Mouse (Mus musculus) forebrain, embryonic 14.5 days (tissue): ENCODE results near the gene Hspb11. TPM values are rescaled to one million over a fixed set of nuclear protein-coding genes. Genes with fewer than 3 reads are reported as not detected.
A peak's percentile ranks its signal among the peaks of the same experiment; 100 is the strongest.

Experiments
- ATAC-seq: fragments of 200-750 bp; cut with Nextera tagmentation; 2 replicates; pipeline ENCODE4 v1.8.0; 2017; ENCODE audit warnings: mild to moderate bottlenecking, moderate library complexity
- DNase-seq: peaks from one replicate; pipeline ENCODE4 v3.0.0-alpha.2; 2015; ENCODE audit warnings: low spot score
- H3K27ac ChIP-seq: fragments of 300-500 bp; sonication (generic); 2 replicates; pipeline ENCODE4 v1.5.1; 2014; ENCODE audit warnings: low read depth, mild to moderate bottlenecking, control low read depth, low read length, moderate library complexity
- H3K27me3 ChIP-seq: fragments of 300-500 bp; sonication (generic); replicated peaks from 2 replicates; pipeline ENCODE4 v1.6.1; 2014; ENCODE audit warnings: low read length, control low read depth, mixed read lengths; ENCODE audit not compliant: control insufficient read depth, insufficient read depth
- H3K36me3 ChIP-seq: fragments of 300-500 bp; sonication (generic); 2 replicates; pipeline ENCODE4 v1.6.1; 2014; ENCODE audit warnings: low read length, control low read depth; ENCODE audit not compliant: control insufficient read depth, insufficient read depth
- H3K4me1 ChIP-seq: fragments of 300-500 bp; sonication (generic); 2 replicates; pipeline ENCODE4 v1.6.1; 2014; ENCODE audit warnings: antibody characterized with exemption, low read length, control low read depth; ENCODE audit not compliant: control insufficient read depth, insufficient read depth
- H3K4me2 ChIP-seq: fragments of 300-500 bp; sonication (generic); 2 replicates; pipeline ENCODE4 v1.6.1; 2014; ENCODE audit warnings: mild to moderate bottlenecking, control low read depth, low read length
- H3K4me3 ChIP-seq: fragments of 300-500 bp; sonication (generic); 2 replicates; pipeline ENCODE4 v1.5.1; 2014; ENCODE audit warnings: low read depth, low read length, control low read depth
- H3K9ac ChIP-seq: fragments of 300-500 bp; sonication (generic); 2 replicates; pipeline ENCODE4 v1.6.1; 2014; ENCODE audit warnings: mild to moderate bottlenecking, low read length, control low read depth, moderate library complexity
- H3K9me3 ChIP-seq: fragments of 300-500 bp; sonication (generic); replicated peaks from 2 replicates; pipeline ENCODE4 v1.6.1; 2016; ENCODE audit warnings: low read length, control low read depth, mixed read lengths; ENCODE audit not compliant: control insufficient read depth
- WGBS: fragments of 180-500 bp; shearing (Covaris S2); extraction: QIAGEN DNeasy Blood & Tissue Kit; methylation state at CpG from one replicate; pipeline ENCODE4 v1.1.7; 2014; 5-methylcytosine and 5-hydroxymethylcytosine counted together
- polyA plus RNA-seq: library from polyadenylated mRNA; unstranded; fragments of >200 nt; fragmentation: Nextera tagmentation; extraction: Ambion mirVana; gene quantifications from 2 replicates; pipeline ENCODE4 v1.2.1, GENCODE M21; 2014

Gene Hspb11
- polyA plus RNA-seq, 1 experiment from 2014 or later: 40.8 TPM

DNA sequence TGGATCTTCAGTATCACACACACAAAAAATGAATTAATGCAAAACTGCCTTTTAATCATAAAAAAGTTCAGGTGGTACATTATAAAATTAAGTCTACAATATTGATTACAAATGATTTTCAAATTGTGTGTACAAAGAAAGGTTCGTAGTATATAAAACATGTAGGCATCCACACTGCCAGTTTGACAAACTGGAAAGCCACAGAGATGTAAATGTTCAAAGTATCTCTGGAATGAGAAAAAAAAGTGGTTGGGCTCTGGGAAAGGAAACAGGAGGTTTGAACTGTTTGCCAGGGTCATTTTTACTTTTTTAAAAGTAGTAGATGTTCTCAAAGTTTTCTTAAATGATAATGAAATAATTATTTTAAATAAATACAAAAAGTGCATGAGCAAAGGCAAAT, 7.4 kb upstream of the Hspb11 start:
- Histone ChIP-seq H3K27ac (no peak overlapping the region), H3K9ac (no peak overlapping the region), H3K4me3 (no peak overlapping the region), H3K4me1 (peaks cover 8% of the 10 kb centered on the region; the same call in 1 of the 2 replicates), H3K36me3 (peaks cover 21% of the 10 kb centered on the region; the same call in 1 of the 2 replicates), H3K27me3 (no peaks in the 10 kb centered on the region), H3K4me2 (no peak overlapping the region), H3K9me3 (no peaks in the 10 kb centered on the region)
- WGBS: 79% methylated on average over 1 of the region's 1 CpGs
- DNase-seq: no peak
- no peak for ATAC-seq

DNA sequence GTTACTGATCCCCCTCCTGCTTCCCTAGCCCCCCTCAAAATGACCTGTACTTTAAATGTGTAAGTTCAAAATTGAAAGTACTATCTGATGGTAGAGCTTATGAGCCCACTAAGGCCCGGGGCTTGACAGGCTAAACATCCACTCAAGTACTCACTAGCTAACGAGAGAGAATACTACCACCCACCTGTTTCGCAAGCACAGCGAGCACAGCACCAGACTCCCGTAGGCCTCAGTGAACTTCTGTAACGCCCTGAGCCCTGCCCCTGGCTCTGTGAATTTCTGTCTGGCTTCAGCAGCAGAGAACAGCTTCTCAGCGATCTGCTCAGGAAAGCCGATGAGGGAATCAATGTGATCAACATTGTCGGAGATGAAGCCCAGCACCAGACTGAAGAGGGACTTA, 6.3 kb upstream of the Hspb11 start:
- WGBS: 77% methylated on average over 9 of the region's 9 CpGs
- Histone ChIP-seq H3K9me3 (no peaks in the 10 kb centered on the region), H3K4me2 (no peak overlapping the region), H3K36me3 (0 out of 2 replicates have a peak, but pooled peaks cover 17% of the 10 kb centered on the region), H3K9ac (no peak overlapping the region), H3K4me3 (no peak overlapping the region), H3K27ac (no peak overlapping the region), H3K27me3 (no peaks in the 10 kb centered on the region), H3K4me1 (peaks cover 11% of the 10 kb centered on the region)
- DNase-seq: no peak
- ATAC-seq: no peak

DNA sequence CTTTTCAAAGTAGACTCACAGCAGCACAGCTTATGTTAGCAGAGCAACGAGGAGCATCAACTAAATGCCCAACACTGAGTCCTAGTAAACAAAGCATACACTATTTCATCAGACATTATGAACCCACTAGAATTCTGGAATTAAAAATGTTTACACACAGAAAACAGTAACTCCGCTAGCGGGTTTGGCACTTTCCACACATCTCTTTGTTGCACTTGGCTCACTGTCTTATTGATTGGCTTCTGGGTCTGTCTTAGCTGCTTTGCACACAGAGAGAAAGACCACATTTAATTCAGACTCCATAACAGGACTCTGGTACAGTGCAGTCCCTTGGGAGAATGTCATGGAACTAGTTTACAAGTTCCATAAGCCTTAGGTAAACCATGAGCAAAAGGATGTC, 5.3 kb upstream of the Hspb11 start:
- Histone ChIP-seq H3K4me1 (peaks cover 16% of the 10 kb centered on the region), H3K4me3 (no peak overlapping the region), H3K9me3 (no peaks in the 10 kb centered on the region), H3K9ac (no peak overlapping the region), H3K27ac (no peak overlapping the region), H3K36me3 (0 out of 2 replicates have a peak, but pooled peaks cover 14% of the 10 kb centered on the region), H3K27me3 (no peaks in the 10 kb centered on the region), H3K4me2 (no peak overlapping the region)
- WGBS: 79% methylated on average over 3 of the region's 3 CpGs
- ATAC-seq (no peak), DNase-seq (no peak)

DNA sequence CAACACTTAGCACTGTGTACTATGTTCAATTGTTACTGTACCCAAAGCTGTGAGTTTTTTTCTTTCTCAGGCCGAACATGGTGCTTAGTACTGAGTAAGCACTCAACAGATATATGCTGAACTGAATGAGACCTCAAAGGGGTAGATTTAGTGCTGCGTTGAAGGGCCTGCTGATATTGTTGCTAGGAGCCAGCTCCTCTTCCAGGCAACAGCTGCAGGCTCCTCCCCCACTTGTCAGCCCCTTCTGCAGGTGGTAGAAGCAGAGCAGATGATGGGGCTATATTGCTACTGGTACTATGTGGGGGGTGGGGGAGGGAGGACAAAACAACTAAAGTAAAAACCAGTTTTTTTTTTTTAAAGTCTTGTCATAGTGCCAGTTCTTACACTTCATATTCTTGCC, 3.9 kb upstream of the Hspb11 start:
- Histone ChIP-seq H3K27ac (no peak overlapping the region), H3K4me1 (peaks cover 20% of the 10 kb centered on the region), H3K4me2 (no peak overlapping the region), H3K9ac (no peak overlapping the region), H3K9me3 (no peaks in the 10 kb centered on the region), H3K27me3 (no peaks in the 10 kb centered on the region), H3K4me3 (no peak overlapping the region), H3K36me3 (0 out of 2 replicates have a peak, but pooled peaks cover 13% of the 10 kb centered on the region)
- WGBS: 64% methylated on average over 2 of the region's 2 CpGs
- no peak for ATAC-seq
- peak; percentile 32 for DNase-seq

DNA sequence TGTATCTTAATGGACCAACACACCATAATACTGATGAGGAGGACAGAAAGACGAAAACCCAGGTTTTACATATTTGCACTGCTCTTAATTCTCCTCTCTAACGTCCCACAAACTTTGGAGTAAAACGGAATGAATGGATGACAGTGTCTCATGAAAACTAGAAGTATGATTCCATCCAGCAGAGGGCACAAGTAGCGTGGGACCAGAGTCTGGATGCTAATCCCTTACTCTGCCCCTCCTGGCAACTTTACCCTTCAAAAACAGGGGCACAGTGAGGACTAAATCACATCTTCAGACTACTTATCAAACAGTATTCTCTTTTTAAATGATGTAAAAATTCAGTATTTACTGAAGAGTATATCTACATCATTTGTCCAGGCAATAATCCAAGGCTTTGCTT, 2.9 kb upstream of the Hspb11 start:
- Histone ChIP-seq H3K9me3 (no peaks in the 10 kb centered on the region), H3K36me3 (0 out of 2 replicates have a peak, but pooled peaks cover 8% of the 10 kb centered on the region), H3K27ac (no peak overlapping the region), H3K4me2 (no peak overlapping the region), H3K9ac (no peak overlapping the region), H3K4me3 (no peak overlapping the region), H3K27me3 (no peaks in the 10 kb centered on the region), H3K4me1 (peaks cover 21% of the 10 kb centered on the region)
- ATAC-seq (no peak), DNase-seq (peak; percentile 76)
- 27% methylated on average over 4 of the region's 4 CpGs for WGBS

DNA sequence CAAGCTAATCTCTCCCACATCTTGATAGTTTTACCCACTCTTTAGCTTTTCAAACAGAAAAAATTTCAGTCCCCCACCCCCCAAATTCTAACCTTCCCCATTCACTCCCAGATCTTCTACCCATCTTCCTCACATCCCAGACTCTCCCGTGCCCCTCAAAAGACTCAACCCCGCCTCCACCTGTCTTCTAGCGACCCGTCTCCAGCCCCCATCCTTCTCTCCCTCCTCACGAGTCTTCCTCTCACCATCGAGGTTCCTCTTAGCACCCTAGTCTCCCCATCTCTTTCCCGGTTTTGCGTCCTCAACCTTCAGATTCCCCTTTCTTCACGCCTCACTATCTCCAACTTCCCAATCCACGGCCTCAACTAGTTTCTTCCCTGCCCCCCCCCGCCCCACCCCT, 871 bp upstream of the Hspb11 start:
- peak overlapping the region; percentile 76 for H3K9ac ChIP-seq
- ATAC-seq (no peak), DNase-seq (no peak)
- H3K4me2 ChIP-seq: peak overlapping the region; percentile 74
- H3K27me3 ChIP-seq: no peaks in the 10 kb centered on the region
- WGBS: under 1% methylated on average over 11 of the region's 11 CpGs
- H3K36me3 ChIP-seq: 0 out of 2 replicates have a peak, but pooled peaks cover under 1% of the 10 kb centered on the region
- H3K4me3 ChIP-seq: peak overlapping the region; percentile 86
- no peaks in the 10 kb centered on the region for H3K9me3 ChIP-seq
- H3K4me1 ChIP-seq: peaks cover 21% of the 10 kb centered on the region
- H3K27ac ChIP-seq: no peak overlapping the region

DNA sequence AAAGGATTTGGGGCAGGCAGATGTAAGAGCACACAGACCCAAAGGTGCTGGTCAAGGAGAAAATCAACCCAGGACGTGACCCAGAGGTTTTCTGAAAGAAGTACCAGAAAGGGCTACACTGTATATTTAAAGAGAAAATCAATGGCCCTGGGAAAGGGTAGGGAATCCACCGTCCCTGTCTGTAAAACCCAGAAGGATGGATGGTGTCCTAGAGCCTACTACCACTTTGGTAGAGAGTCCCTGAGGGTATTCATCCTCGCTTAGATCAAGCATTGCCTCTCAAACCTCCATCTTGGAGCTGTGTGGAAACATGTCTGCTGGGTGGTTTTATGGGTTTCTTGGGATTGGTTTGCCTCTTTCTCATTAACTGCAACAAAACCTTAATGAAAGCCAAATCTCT, 1.0 kb downstream of the Hspb11 start:
- Histone ChIP-seq H3K9me3 (no peaks in the 10 kb centered on the region), H3K27ac (peak overlapping the region; percentile 68; the same call in 1 of the 2 replicates), H3K4me1 (peaks cover 15% of the 10 kb centered on the region), H3K9ac (peak overlapping the region; percentile 86), H3K27me3 (no peaks in the 10 kb centered on the region), H3K4me2 (peak overlapping the region; percentile 74), H3K4me3 (peak overlapping the region; percentile 86), H3K36me3 (no peaks in the 10 kb centered on the region)
- DNase-seq (peak; percentile 35), ATAC-seq (no peak)
- WGBS: 22% methylated on average over 3 of the region's 3 CpGs

DNA sequence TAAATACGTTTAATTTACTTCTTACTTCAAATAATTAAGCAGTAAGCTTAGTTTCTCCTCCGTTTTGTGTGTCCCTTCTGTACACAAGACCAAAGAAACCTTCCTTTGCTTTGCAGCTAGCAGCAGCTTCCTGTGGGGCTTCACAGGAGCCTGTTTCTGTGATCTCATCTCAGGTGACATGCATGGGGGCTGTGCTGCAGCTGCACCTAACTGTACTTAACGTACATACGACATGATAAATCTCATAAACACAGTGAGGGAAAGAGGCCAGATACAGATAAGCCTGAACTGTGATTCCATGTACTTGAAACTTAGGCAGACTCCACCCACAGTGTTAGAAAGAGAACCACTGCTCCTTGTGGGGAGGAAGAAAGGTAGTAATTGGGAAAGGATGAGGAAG, 6.6 kb downstream of the Hspb11 start:
- H3K4me1 ChIP-seq: no peaks in the 10 kb centered on the region
- DNase-seq: no peak
- WGBS: 83% methylated on average over 4 of the region's 4 CpGs
- no peaks in the 10 kb centered on the region for H3K27me3 ChIP-seq
- no peak overlapping the region for H3K27ac ChIP-seq
- H3K4me2 ChIP-seq: no peak overlapping the region
- no peak overlapping the region for H3K4me3 ChIP-seq
- 0 out of 2 replicates have a peak, but pooled peaks cover 2% of the 10 kb centered on the region for H3K36me3 ChIP-seq
- no peak for ATAC-seq
- no peak overlapping the region for H3K9ac ChIP-seq
- H3K9me3 ChIP-seq: 0 out of 2 replicates have a peak, but pooled peaks cover 2% of the 10 kb centered on the region

DNA sequence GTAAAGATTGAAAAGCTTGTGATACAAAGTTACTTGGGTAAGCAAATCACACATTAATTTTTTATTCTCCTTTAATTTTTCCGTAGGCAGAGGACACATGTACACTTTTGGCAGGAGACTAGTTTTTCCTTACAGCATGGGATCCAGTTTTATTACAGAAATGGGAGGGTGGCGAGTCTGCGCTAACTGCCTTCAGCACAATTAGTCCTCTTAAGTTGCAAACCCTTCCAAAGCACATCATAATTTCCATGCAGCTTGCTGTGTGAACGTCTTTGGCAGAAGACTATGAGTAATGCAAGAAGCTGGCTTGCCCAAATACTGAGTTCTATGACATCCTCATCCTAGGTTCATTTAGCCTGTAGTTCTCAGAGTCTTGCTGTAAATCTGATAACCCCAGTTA, 20.3 kb downstream of the Hspb11 start:
- no peak overlapping the region for H3K4me2 ChIP-seq
- 85% methylated on average over 4 of the region's 4 CpGs for WGBS
- ATAC-seq: no peak
- H3K4me1 ChIP-seq: peaks cover 2% of the 10 kb centered on the region; the same call in 1 of the 2 replicates
- H3K9me3 ChIP-seq: no peaks in the 10 kb centered on the region
- H3K36me3 ChIP-seq: no peaks in the 10 kb centered on the region
- H3K27ac ChIP-seq: no peak overlapping the region
- no peak for DNase-seq
- H3K4me3 ChIP-seq: no peak overlapping the region
- no peak overlapping the region for H3K9ac ChIP-seq
- H3K27me3 ChIP-seq: no peaks in the 10 kb centered on the region
